Mouse (Mus musculus) heart, embryonic 14.5 days (tissue): ENCODE measurements around the gene Efna5. TPM values are rescaled to one million over a fixed set of nuclear protein-coding genes. Genes with fewer than 3 reads are reported as not detected.

Experiments used
- ATAC-seq: fragments of 200-750 bp; cut with Nextera tagmentation; 2 replicates; pipeline ENCODE4 v1.8.0; 2017; ENCODE audit warnings: low read depth, moderate TSS enrichment; ENCODE audit not compliant: insufficient number of reproducible peaks, insufficient read depth, low FRiP score
- H3K27ac ChIP-seq, 2 experiments: fragments of 200-500 bp in 1 of 2; fragments of 300-500 bp in 1 of 2; sonication (generic) in 1 of 2; replicated peaks in 1 of 2; 2 replicates each; pipeline ENCODE4 v1.5.1; 2012 to 2014; ENCODE audit warnings: low read depth in 2 of 2, low read length in 2 of 2, control low read depth in 1 of 2, mild to moderate bottlenecking in 1 of 2, mixed read lengths in 1 of 2; ENCODE audit not compliant: control insufficient read depth in 1 of 2, insufficient read depth in 1 of 2
- H3K27me3 ChIP-seq: fragments of 300-500 bp; sonication (generic); 2 replicates; pipeline ENCODE4 v1.6.1; 2014; ENCODE audit warnings: mild to moderate bottlenecking, low read length, control low read depth; ENCODE audit not compliant: control insufficient read depth, insufficient read depth
- H3K36me3 ChIP-seq: fragments of 300-500 bp; sonication (generic); 2 replicates; pipeline ENCODE4 v1.6.1; 2014; ENCODE audit warnings: mild to moderate bottlenecking, control low read depth, low read length, mixed read lengths; ENCODE audit not compliant: control insufficient read depth, insufficient read depth
- H3K4me1 ChIP-seq, 2 experiments: fragments of 200-500 bp in 1 of 2; fragments of 300-500 bp in 1 of 2; sonication (generic) in 1 of 2; 2 replicates each; pipeline ENCODE4 v1.6.1; 2012 to 2014; ENCODE audit warnings: low read length in 2 of 2, control low read depth in 1 of 2, mixed read lengths in 1 of 2; ENCODE audit not compliant: control insufficient read depth in 2 of 2, insufficient read depth in 2 of 2
- H3K4me2 ChIP-seq: fragments of 300-500 bp; sonication (generic); 2 replicates; pipeline ENCODE4 v1.6.1; 2014; ENCODE audit warnings: mild to moderate bottlenecking, low read length
- H3K4me3 ChIP-seq, 2 experiments: fragments of 200-500 bp in 1 of 2; fragments of 300-500 bp in 1 of 2; sonication (generic) in 1 of 2; 2 replicates each; pipeline ENCODE4 v1.5.1; 2012 to 2014; ENCODE audit warnings: low read length in 2 of 2, mild to moderate bottlenecking in 2 of 2, control low read depth in 1 of 2, low read depth in 1 of 2, moderate library complexity in 1 of 2; ENCODE audit not compliant: control insufficient read depth in 1 of 2, insufficient read depth in 1 of 2
- H3K9ac ChIP-seq: fragments of 300-500 bp; sonication (generic); 2 replicates; pipeline ENCODE4 v1.6.1; 2014; ENCODE audit warnings: mild to moderate bottlenecking, low read length
- H3K9me3 ChIP-seq: fragments of 300-500 bp; sonication (generic); 2 replicates; pipeline ENCODE4 v1.6.1; 2016; ENCODE audit warnings: low read length, control low read depth; ENCODE audit not compliant: control insufficient read depth
- WGBS: fragments of 180-500 bp; shearing (Covaris S2); extraction: QIAGEN DNeasy Blood & Tissue Kit; methylation state at CpG from one replicate; pipeline ENCODE4 v1.1.7; 2014; 5-methylcytosine and 5-hydroxymethylcytosine counted together
- polyA plus RNA-seq: library from polyadenylated mRNA; unstranded; fragments of >200 nt; fragmentation: Nextera tagmentation; extraction: Ambion mirVana; gene quantifications from 2 replicates; pipeline ENCODE4 v1.2.1, GENCODE M21; 2014

The Efna5 gene
- polyA plus RNA-seq, 1 experiment from 2014 or later: 26.4 TPM

- Histone ChIP-seq H3K27me3 (no peaks in the 10 kb centered on the region), H3K4me2 (no peak overlapping the region), H3K27ac (no peak overlapping the region), H3K9ac (no peak overlapping the region), H3K36me3 (no peaks in the 10 kb centered on the region), H3K9me3 (no peaks in the 10 kb centered on the region), H3K4me1 (peaks cover 4 to 6% of the 10 kb centered on the region in 2 experiments; a peak in 3 of 4 replicates), H3K4me3 (no peak overlapping the region)
- no peak for ATAC-seq
- 93% methylated on average over 4 of the region's 4 CpGs for WGBS
Measured at GRCm38 (mm10) chr17:62568019-62568418, 313.1 kb downstream of the Efna5 start.

- ATAC-seq: no peak
Measured at GRCm38 (mm10) chr17:62565632-62566031, 315.5 kb downstream of the Efna5 start.

GRCm38 (mm10) chr17:62562439-62562838, 318.7 kb downstream of the Efna5 start:
- H3K27me3 ChIP-seq: no peaks in the 10 kb centered on the region
- ATAC-seq: no peak

More at GRCm38 (mm10) chr17:62565632-62566031, 315.5 kb downstream of the Efna5 start:
- no peak overlapping the region for H3K9ac ChIP-seq
- H3K27ac ChIP-seq: no peak overlapping the region
- H3K36me3 ChIP-seq: no peaks in the 10 kb centered on the region
- H3K4me1 ChIP-seq: peaks cover 4 to 6% of the 10 kb centered on the region in 2 experiments; a peak in 3 of 4 replicates
- H3K4me2 ChIP-seq: no peak overlapping the region
- no peaks in the 10 kb centered on the region for H3K9me3 ChIP-seq
- 75% methylated on average over 1 of the region's 1 CpGs for WGBS
- H3K4me3 ChIP-seq: no peak overlapping the region
- no peaks in the 10 kb centered on the region for H3K27me3 ChIP-seq

GRCm38 (mm10) chr17:62557215-62557614, 323.9 kb downstream of the Efna5 start:
- H3K9ac ChIP-seq: no peak overlapping the region
- no peak overlapping the region for H3K4me3 ChIP-seq
- H3K27me3 ChIP-seq: no peaks in the 10 kb centered on the region
- H3K4me2 ChIP-seq: no peak overlapping the region
- no peaks in the 10 kb centered on the region for H3K9me3 ChIP-seq
- H3K27ac ChIP-seq: no peak overlapping the region
- 81% methylated on average over 6 of the region's 6 CpGs for WGBS
- H3K4me1 ChIP-seq: no peaks in the 10 kb centered on the region
- no peak for ATAC-seq
- H3K36me3 ChIP-seq: no peaks in the 10 kb centered on the region

More at GRCm38 (mm10) chr17:62562439-62562838, 318.7 kb downstream of the Efna5 start:
- Histone ChIP-seq H3K36me3 (no peaks in the 10 kb centered on the region), H3K9ac (no peak overlapping the region), H3K27ac (no peak overlapping the region), H3K9me3 (no peaks in the 10 kb centered on the region), H3K4me2 (no peak overlapping the region), H3K4me3 (no peak overlapping the region), H3K4me1 (no peaks in the 10 kb centered on the region)
- 81% methylated on average over 7 of the region's 7 CpGs for WGBS
